Mouse (Mus musculus): ENCODE measurements around the gene Tmem189.

Gene Tmem189

GRCm38 (mm10) chr2:167689501-167690218, at the start of gene Tmem189:
TSS of gene Tmem189 (minus strand) at chr2:167689822.
- DNase-seq (ENCODE audit: low spot score), result peak; percentile 60

- DNase-seq (ENCODE audit: low spot score), result no peak
Observed at GRCm38 (mm10) chr2:167739030-167739429, 49.4 kb upstream of the Tmem189 start.

DNA sequence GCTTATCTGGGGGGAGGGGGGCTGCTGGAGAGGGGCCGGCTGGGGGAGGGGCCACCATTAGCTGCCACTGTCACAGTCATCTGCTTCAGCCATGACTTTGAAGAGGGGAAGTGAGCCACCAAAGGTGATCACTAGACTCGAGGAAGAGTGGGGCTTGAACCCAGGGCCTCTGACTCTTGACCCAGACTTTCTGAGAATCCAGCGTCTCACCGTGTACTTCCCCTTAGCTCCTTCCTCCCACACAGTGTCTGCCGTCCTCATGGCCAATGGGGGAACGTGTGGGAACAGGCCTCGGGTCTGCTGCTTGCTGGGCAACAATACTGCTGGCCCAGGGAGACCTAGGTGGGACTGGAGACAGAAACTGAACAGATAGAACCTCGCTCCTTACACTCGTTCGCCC, 45.2 kb upstream of the Tmem189 start:
- DNase-seq (ENCODE audit: low spot score), result no peak

- no peak for DNase-seq (ENCODE audit: low spot score)
Observed at GRCm38 (mm10) chr2:167731149-167731548, 41.5 kb upstream of the Tmem189 start.

GRCm38 (mm10) chr2:167730036-167730435, 40.4 kb upstream of the Tmem189 start:
- no peak for DNase-seq (ENCODE audit: low spot score)

DNA sequence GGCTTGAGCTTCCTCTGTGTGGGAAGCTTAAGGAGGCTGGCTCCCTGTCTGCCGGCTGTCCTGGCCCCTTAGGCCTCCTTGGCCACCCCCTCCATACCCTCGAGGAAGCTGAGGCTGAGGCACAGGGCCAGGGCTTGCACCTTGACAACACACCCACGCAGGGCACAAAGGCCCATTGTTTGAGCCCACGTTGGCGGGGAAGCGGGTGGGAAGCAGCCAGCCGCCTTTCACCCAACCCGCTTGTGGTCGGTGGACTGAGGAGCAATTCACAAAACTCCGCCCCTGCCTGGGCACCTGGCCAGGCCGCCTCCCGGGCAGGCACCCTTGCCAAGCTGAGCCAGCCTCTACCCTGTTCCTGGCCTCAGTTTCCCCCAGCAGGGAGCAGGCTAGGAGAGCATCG, 37.5 kb upstream of the Tmem189 start:
- DNase-seq (ENCODE audit: low spot score), result no peak

DNA sequence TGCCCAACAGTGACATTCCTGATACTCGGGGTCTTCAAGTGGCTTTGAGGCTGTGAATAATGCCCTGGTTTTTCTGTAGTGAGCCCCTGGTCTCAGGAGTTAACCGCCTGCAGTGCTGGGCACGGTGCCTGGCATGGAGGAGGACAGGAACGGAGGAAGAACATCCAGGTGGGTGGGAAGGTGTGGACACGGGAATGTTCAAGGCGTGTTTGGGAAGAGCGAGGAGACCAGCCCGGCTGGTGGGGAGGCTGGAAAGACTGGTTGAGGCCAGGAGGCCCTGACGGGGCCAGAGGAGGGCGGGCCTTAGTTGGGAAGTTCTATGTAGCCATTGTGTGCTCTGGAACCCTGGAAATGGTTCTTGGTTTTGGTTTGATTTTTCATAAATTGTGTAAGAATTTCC, 36.3 kb upstream of the Tmem189 start:
- DNase-seq (ENCODE audit: low spot score), result no peak

GRCm38 (mm10) chr2:167723589-167724206, 34.1 kb upstream of the Tmem189 start:
- DNase-seq (ENCODE audit: low spot score), result no peak

- DNase-seq (ENCODE audit: low spot score), result no peak
Observed at GRCm38 (mm10) chr2:167722538-167722937, 32.9 kb upstream of the Tmem189 start.

DNA sequence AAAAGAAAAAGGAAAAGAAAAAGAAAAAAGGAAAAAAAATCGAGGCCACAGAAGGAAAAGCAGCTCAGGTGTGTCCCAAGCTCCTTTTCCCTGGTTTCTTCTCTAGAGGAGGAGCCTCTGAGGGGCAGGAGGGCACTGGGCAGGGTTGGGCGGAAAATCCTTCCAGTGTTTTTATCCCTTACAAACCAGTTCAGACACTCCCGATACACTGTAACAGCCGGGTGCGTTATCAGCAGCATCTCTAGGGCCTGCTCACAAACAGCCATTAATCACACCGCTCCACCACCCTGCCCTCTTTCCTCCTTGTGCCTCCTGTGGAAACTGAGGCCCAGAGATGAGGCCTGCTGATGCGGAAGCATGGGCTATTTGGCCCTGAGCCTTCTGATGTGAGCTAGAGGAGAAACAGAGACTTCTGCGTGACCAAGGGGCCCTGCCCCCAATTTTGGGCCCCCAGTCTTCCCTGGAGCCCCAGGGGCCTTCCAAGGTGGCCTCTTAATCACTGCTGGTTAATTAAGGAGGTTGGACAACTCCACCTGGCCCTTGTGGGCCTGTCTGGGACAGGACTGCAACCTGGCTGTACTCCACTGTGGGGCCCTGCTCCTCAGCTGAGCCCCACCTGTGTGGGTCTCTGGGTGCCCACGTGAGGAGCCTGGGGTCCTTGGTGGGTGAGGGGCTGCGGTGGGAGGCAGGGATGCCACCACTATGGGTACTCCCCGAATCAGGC, 31.7 kb upstream of the Tmem189 start:
- no peak for DNase-seq (ENCODE audit: low spot score)

- no peak for DNase-seq (ENCODE audit: low spot score)
Observed at GRCm38 (mm10) chr2:167719520-167719919, 29.9 kb upstream of the Tmem189 start.

GRCm38 (mm10) chr2:167717208-167717607, 27.6 kb upstream of the Tmem189 start:
- DNase-seq (ENCODE audit: low spot score), result no peak

DNA sequence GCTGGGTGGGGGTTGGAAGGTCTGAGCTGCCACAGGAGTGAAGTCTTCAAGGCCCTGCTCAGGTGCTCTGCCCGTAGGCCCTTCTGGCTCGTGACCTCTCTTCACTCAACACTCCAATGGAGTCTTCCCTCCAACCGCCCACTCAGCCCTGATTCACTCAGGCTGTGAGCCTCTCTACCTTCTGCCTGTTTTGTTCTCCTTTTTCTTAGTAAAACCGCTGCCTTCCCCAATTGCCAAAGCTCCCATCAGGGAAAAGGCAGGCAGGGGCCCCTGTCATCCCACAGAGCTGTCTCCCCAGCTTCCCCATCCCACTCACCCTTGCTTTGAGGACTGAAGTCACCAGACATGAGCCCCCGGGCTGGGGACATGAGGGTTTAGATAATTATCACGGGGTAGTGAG, 25.4 kb upstream of the Tmem189 start:
- no peak for DNase-seq (ENCODE audit: low spot score)

DNA sequence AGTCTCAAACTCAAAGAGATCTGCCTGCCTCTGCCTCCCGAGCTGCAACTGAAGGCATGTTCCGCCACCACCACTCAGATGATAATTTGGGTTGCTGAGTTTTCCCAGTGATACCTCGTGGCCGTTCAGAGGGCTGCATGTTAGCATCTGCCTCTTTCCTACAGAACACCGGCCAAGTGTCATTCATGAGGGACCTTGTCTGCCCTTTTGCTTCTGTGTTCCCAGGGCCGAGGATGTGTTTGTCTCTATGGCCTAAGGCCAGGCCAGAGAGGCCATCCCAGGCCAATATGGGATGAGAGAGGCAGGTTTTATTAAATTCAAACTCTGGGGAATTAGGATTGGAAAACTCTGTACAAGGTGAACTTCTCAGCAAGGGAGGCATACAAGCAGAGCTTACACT, 24.7 kb upstream of the Tmem189 start:
- DNase-seq (ENCODE audit: low spot score), result no peak

- no peak for DNase-seq (ENCODE audit: low spot score)
Observed at GRCm38 (mm10) chr2:167712872-167713821, 23.5 kb upstream of the Tmem189 start.

DNA sequence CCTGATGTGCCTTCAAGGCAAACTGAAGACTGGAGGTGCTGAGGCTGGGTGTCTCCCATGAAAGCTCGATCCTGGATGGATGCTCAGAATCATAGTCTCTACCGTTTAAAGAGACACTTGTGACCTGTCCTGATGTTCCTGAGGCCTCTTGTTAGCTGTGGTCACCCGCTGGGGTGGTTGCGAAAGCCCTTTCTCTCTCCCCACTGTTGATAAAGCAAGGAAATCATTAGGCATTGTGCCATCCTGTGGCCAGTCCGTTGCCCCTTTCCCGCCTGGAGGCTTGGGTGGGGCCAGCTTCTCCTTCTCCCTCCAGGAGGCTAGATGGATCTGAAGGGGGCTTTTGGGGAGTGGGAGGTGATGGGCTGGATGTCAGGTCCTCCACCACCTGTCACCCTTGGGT, 21.0 kb upstream of the Tmem189 start:
- DNase-seq (ENCODE audit: low spot score), result no peak

GRCm38 (mm10) chr2:167709969-167710368, 20.3 kb upstream of the Tmem189 start:
- no peak for DNase-seq (ENCODE audit: low spot score)

- DNase-seq (ENCODE audit: low spot score), result no peak
Observed at GRCm38 (mm10) chr2:167708373-167708772, 18.8 kb upstream of the Tmem189 start.

- DNase-seq (ENCODE audit: low spot score), result no peak
Observed at GRCm38 (mm10) chr2:167706183-167706939, 16.7 kb upstream of the Tmem189 start.

- no peak for DNase-seq (ENCODE audit: low spot score)
Observed at GRCm38 (mm10) chr2:167704409-167704808, 14.8 kb upstream of the Tmem189 start.

GRCm38 (mm10) chr2:167702126-167702525, 12.5 kb upstream of the Tmem189 start:
- DNase-seq (ENCODE audit: low spot score), result no peak
